Comparison of ENCODE assay signal across 8 mouse cellular contexts in genomic region chr2:180954061-180955047, GRCm38 (mm10). TPM values are rescaled to one million over a fixed set of nuclear protein-coding genes. Genes with fewer than 3 reads are reported as not detected.
DNase-seq lines count a peak whose midpoint lies in the region; ATAC-seq lines count a peak whose summit lies in the region.

Gene Nkain4 (minus strand): TSS chr2:180954699.

- H3K27me3 ChIP-seq in forebrain, embryonic 15.5 days: no peaks in the 10 kb centered on the region
- no peaks in the 10 kb centered on the region for H3K27me3 ChIP-seq in hindbrain, embryonic 15.5 days
- peaks cover 43% of the 10 kb centered on the region for H3K27me3 ChIP-seq in midbrain, embryonic 10.5 days (ENCODE audit: low read depth, poor library complexity, severe bottlenecking)
- no peaks in the 10 kb centered on the region for H3K27me3 ChIP-seq in stomach, embryonic 16.5 days (ENCODE audit: control insufficient read depth, insufficient read depth, low read length)

- H3K9ac ChIP-seq in forebrain, embryonic 15.5 days (replicated peaks): peak within 1 kb of the TSS; percentile 77
- H3K9ac ChIP-seq in hindbrain, embryonic 15.5 days: peak within 1 kb of the TSS; percentile 61
- peak within 1 kb of the TSS; percentile 76 for H3K9ac ChIP-seq in stomach, embryonic 16.5 days (ENCODE audit: low read length)

- under 1% methylated on average over 52 of the region's 52 CpGs for WGBS in forebrain, embryonic 15.5 days
- under 1% methylated on average over 52 of the region's 52 CpGs for WGBS in hindbrain, embryonic 15.5 days
- WGBS in midbrain, embryonic 10.5 days: under 1% methylated on average over 52 of the region's 52 CpGs
- under 1% methylated on average over 52 of the region's 52 CpGs for WGBS in stomach, embryonic 16.5 days

- no peaks in the 10 kb centered on the region for H3K36me3 ChIP-seq in forebrain, embryonic 15.5 days
- no peaks in the 10 kb centered on the region for H3K36me3 ChIP-seq in hindbrain, embryonic 15.5 days
- H3K36me3 ChIP-seq in midbrain, embryonic 10.5 days: no peaks in the 10 kb centered on the region
- no peaks in the 10 kb centered on the region for H3K36me3 ChIP-seq in stomach, embryonic 16.5 days (ENCODE audit: control insufficient read depth, insufficient read depth, low read length)

- intact Hi-C loops in left cerebral cortex, postnatal 4 days (cut with DNase I): no loop called here

- H3K27ac ChIP-seq in forebrain, embryonic 15.5 days (replicated peaks): peak within 1 kb of the TSS; percentile 87
- H3K27ac ChIP-seq in hindbrain, embryonic 15.5 days (replicated peaks): peak within 1 kb of the TSS; percentile 83
- H3K27ac ChIP-seq in midbrain, embryonic 10.5 days (replicated peaks): peak within 1 kb of the TSS; percentile 92
- peak within 1 kb of the TSS; percentile 82 for H3K27ac ChIP-seq in stomach, embryonic 16.5 days (ENCODE audit: low read length)

- H3K4me3 ChIP-seq in forebrain, embryonic 15.5 days: peak within 1 kb of the TSS; percentile 64
- H3K4me3 ChIP-seq in hindbrain, embryonic 15.5 days: peak within 1 kb of the TSS; percentile 57
- H3K4me3 ChIP-seq in midbrain, embryonic 10.5 days: peak within 1 kb of the TSS; percentile 76
- H3K4me3 ChIP-seq in stomach, embryonic 16.5 days (replicated peaks; ENCODE audit: low read length): peak within 1 kb of the TSS; percentile 65

- ATAC-seq in forebrain, embryonic 15.5 days (replicated peaks): peak; percentile 93
- peak; percentile 92 for ATAC-seq in hindbrain, embryonic 15.5 days (ENCODE audit: low FRiP score, low read depth)
- peak; percentile 91 for ATAC-seq in stomach, embryonic 16.5 days (ENCODE audit: insufficient read depth, low FRiP score)

- DNase-seq in heart, adult 11 months: peak; percentile 93
- no peak for DNase-seq in heart, adult 8-10 months (ENCODE audit: low spot score)
- peak; percentile 64 for DNase-seq in cerebellum, adult 11-12 months
- peak; percentile 91 for DNase-seq in left cerebral cortex, postnatal 4 days
- DNase-seq in midbrain, embryonic 10.5 days (ENCODE audit: low spot score): peak; percentile 89

- H3K4me1 ChIP-seq in forebrain, embryonic 15.5 days: peaks cover 31% of the 10 kb centered on the region
- peaks cover 35% of the 10 kb centered on the region for H3K4me1 ChIP-seq in hindbrain, embryonic 15.5 days (replicated peaks)
- H3K4me1 ChIP-seq in midbrain, embryonic 10.5 days: peaks cover 73% of the 10 kb centered on the region
- peaks cover 29% of the 10 kb centered on the region; the same call in 1 of the 2 replicates for H3K4me1 ChIP-seq in stomach, embryonic 16.5 days (ENCODE audit: control insufficient read depth, insufficient read depth, low read length)

- H3K4me2 ChIP-seq in forebrain, embryonic 15.5 days (replicated peaks): peak within 1 kb of the TSS; percentile 84
- H3K4me2 ChIP-seq in hindbrain, embryonic 15.5 days: peak within 1 kb of the TSS; percentile 70
- peak within 1 kb of the TSS; percentile 83 for H3K4me2 ChIP-seq in stomach, embryonic 16.5 days (ENCODE audit: low read depth, low read length)

- H3K9me3 ChIP-seq in forebrain, embryonic 15.5 days: no peaks in the 10 kb centered on the region
- H3K9me3 ChIP-seq in hindbrain, embryonic 15.5 days: no peaks in the 10 kb centered on the region
- H3K9me3 ChIP-seq in midbrain, embryonic 10.5 days (replicated peaks): no peaks in the 10 kb centered on the region
- H3K9me3 ChIP-seq in stomach, embryonic 16.5 days (replicated peaks; ENCODE audit: control insufficient read depth, low read length): no peaks in the 10 kb centered on the region

RNA-seq across cellular contexts. Expression of gene Nkain4, which starts in this region (rescaled TPM):
- 10 to 100 TPM in 1 of 4 experiments, 1 to 10 TPM in 3; 6.6 to 12.0 (median 6.7) TPM for total RNA-seq in heart, adult 8-10 months (2022)
- 50.8 and 64.3 TPM in 2 replicates for polyA plus RNA-seq in forebrain, embryonic 15.5 days (2015; fragmentation: Nextera tagmentation; extraction: Ambion mirVana)
- 95.5 and 106 TPM in 2 replicates for polyA plus RNA-seq in hindbrain, embryonic 15.5 days (2015; fragmentation: Nextera tagmentation; extraction: Ambion mirVana)
- 10 to 100 TPM; 31.0 to 33.5 TPM for total RNA-seq in left cerebral cortex, postnatal 4 days (2021)
- 43.7 and 59.7 TPM in 2 replicates for polyA plus RNA-seq in midbrain, embryonic 10.5 days (2016; fragmentation: Nextera tagmentation; extraction: Ambion mirVana)
- 53.7 and 59.9 TPM in 2 replicates for polyA plus RNA-seq in stomach, embryonic 16.5 days (2015; fragmentation: Nextera tagmentation; extraction: Ambion mirVana)
